Mouse (Mus musculus) splenic B cell, adult 2 months (primary cell): Measurements from ENCODE around the gene Bend6.

Source experiments
- DNase-seq: peaks from one replicate; pipeline ENCODE4 v3.0.0-alpha.2; 2011; ENCODE audit warnings: low read depth, low spot score
- H3K27me3 ChIP-seq: 2 replicates; pipeline ENCODE4 v1.6.1; 2012; ENCODE audit warnings: mild to moderate bottlenecking, low read length, moderate library complexity, mixed read lengths; ENCODE audit not compliant: control insufficient read depth, poor library complexity, insufficient read depth, severe bottlenecking
- H3K36me3 ChIP-seq: 2 replicates; pipeline ENCODE4 v1.6.1; 2012; ENCODE audit warnings: mild to moderate bottlenecking, low read length, moderate library complexity, mixed read lengths; ENCODE audit not compliant: control insufficient read depth, poor library complexity, insufficient read depth, severe bottlenecking

Bend6 gene

DNA sequence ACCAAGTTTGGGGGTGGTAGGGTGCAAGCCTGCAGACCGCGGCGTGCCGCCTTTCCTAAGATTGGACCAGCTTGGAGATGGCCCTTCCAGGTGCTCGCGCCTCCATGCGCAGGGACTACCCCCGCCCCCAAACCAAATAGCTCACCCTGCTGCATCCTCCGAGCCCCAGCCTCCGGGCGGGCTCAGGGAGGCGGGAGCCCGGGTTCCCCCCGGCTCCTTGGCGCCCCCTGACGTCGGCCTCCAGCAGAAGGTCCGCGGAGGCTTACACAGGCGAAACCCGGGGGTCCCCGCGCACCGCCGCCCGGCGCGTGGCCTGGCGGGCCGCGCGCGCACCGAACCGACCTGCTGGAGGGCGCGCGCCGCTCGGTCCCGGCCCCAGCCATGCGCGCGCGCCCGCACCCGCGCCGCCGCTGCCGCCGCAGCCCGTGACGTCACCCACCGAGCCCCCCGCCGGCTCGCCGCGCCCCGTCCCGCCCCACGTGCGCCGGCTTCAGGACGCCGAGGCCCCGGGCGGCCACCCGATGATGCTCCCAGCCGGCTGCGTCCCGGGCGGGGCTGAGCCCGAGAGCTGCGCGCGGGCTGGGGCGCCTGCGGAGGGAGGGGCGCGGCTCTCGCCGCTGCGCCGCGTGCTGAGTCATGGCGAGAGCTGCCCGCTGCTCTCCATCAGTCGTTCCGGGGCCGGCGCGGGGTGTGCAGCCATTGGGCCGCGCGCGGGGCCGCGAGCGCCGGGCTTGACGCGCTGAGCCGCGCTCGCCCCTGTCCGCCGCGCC is at the start of gene Bend6:
Gene Bend6 (minus strand): TSS at position 396 of the 770 bp plus-strand sequence.
- H3K36me3 ChIP-seq, result no peaks in the 10 kb centered on the region
- DNase-seq, result peak; percentile 11

DNA sequence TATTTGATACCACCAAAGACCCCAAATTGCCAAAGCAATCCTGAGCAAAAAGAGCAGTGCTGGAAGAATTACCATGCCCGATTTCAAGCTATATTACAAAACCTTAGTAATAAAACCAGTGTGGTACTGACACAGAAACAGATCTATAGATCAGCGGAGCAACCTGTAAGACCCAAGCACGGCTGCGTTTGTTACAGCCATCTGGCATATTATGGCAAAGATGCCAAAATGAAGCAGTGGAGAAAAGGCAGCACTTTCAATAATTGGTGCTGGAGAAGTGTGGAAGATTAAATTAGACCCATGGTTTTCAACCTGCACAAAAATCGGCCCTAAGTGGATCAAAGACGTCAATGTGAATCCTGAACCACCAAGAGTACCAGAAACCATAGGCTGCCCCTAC is 48.0 kb upstream of the Bend6 start:
- H3K27me3 ChIP-seq, result no peaks in the 10 kb centered on the region; the same call in 1 of the 2 replicates
- DNase-seq, result no peak
- H3K36me3 ChIP-seq, result no peaks in the 10 kb centered on the region

More for the DNA sequence above, at the start of gene Bend6:
- no peaks in the 10 kb centered on the region; the same call in 1 of the 2 replicates for H3K27me3 ChIP-seq

DNA sequence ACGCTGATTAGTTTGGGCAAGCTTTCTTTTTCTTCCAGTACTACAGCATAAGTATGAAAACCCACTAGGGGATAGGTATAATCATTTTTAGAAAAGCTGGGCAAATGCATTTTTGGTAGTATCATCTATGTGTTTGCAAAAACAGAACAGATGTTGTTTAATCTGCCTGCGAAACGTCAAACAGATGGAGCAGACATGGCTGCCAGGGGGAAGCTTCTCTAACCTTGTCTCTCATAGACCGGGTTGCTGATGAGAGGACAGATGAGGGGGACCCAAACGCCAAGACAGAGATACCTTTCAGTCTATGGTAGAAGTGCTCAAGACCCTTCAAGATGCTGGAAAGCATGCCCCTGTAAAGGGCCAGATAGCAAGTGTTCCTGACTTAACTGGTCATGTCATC is 40.9 kb upstream of the Bend6 start:
- DNase-seq, result no peak
- Histone ChIP-seq H3K36me3 (no peaks in the 10 kb centered on the region), H3K27me3 (no peaks in the 10 kb centered on the region)

DNA sequence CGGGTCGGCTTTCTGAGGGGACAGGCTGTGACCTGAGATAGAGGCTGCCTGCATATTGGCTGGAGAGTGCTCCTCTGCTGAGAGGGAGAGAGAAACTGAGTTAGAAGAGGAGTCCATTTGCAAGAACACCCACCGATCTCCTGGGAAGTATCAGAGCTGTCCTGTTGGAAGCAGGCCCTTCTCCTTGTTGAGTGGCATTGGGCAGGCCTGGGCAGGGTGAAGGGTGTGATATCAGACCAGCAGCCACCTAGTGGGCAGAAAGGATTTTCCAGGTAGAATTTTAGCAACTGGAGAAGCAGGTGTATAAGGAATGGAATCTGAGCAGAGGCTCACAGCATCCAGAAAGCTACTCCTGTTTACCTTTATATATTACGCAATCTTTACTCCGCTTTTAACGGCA is 40.2 kb upstream of the Bend6 start:
- Histone ChIP-seq H3K36me3 (no peaks in the 10 kb centered on the region), H3K27me3 (no peaks in the 10 kb centered on the region)
- no peak for DNase-seq

DNA sequence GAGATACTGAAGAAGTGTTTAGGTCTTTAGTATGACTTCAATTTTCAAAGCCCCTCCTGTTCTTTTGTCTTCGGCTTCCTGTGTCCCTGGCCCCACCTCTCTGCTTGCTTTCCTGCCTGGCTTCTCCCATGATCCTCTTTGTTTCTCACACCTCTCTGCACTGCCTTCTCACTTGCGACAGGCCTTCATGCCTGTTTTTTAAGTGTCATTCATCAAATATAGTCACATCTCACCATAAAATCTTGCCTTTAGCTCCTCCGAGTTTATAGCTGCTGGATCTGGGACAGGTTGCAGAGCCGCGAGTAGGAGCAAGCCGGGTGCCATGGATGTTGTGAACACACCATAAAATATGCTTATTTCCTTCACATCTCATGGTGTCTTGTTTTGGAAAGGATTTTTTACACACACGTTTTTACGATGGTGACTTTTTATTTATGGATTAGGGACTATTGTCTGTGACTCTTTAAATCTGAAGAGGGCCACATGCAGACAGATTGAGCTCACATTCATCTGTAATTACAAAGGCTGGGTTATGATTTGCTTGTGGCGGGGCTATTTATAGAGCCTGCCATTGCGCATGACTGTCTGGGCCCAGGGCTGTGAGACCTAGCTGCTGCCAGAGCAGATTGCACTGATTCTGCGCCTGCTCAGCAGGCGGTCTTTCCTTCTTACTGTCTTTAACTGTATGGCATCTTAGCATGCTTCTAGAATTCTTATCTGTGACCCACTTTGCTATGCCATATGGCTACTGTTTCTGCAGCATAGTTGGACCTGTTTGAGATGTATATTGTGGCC is 39.2 kb upstream of the Bend6 start:
- H3K27me3 ChIP-seq, result no peaks in the 10 kb centered on the region
- H3K36me3 ChIP-seq, result no peaks in the 10 kb centered on the region
- no peak for DNase-seq

DNA sequence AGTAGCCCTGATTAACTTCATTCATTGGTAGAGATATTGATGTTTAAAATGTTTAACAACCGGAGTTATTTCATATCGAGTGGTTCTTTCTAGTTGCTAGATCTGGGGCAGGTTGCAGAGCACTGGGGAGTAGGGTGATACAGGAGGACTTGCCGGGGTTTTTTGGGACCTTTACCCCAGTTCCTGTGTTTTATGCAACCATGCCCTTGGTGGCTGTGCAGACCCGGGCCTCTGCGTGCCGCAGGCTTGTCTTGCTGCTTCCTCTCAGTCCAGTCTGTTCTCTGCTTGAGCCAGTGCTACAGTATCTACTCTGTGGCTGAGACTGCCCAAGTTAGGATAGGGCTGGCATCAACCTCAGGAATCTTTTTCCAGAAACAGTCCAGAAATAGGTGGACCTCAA is 38.1 kb upstream of the Bend6 start:
- H3K36me3 ChIP-seq, result no peaks in the 10 kb centered on the region
- no peak for DNase-seq

DNA sequence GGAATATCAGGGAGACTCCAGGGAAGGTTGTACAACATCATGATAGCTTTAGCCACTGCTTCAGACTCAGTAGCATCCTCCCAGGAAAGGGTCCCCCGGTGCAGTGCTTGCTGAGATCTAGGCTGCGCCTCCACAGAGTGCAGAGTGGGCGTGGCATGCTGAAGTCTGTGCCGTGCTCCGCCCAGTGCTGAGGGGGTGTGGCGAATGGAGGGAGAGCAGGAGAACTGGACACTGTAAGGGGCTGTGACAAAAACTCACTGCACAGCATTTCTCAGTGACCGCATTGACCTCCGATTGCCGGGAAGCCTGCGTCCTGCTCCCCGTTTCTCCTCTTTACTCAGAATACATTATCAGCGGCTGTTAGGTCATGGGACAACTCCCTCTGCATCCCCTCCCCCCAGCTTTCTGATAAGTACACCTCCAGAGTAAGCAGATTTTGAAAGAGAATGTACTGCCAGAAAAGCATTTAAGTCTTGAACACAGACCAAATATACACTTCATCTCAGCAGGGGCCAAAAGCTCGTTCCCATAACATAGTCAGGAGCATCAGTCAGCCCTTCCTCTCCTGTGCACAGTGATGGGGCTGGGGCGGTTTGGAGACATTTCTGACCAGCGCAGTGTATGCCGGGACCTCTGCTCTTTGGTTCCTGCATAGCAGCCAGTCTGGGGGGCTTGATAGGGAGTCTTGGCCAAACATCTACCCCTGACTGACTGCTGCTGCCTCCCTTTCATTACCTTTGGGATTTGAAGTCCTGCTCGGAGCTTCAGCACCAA is 37.5 kb upstream of the Bend6 start:
- Histone ChIP-seq H3K36me3 (no peaks in the 10 kb centered on the region), H3K27me3 (no peaks in the 10 kb centered on the region)
- no peak for DNase-seq

More for the DNA sequence above, 38.1 kb upstream of the Bend6 start:
- no peaks in the 10 kb centered on the region for H3K27me3 ChIP-seq

DNA sequence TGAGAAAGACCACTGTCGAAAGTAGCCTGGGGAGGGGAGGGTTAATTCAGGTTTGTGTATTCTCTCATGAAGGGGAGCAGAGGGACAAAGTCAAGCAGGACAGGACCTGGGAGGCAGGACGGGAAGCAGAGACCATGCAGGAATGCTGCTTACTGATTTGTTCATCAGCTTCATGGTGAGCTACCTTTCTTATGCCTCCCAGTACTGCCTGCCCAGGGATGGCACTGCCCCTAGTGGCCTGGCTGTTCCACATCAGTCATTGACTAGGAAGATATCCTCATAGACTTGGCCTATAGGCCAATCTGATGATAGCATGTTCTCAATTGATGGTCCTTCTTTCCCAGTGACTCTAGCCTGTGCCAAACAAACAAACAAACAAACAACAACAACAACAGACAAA is 36.3 kb upstream of the Bend6 start:
- Histone ChIP-seq H3K27me3 (no peaks in the 10 kb centered on the region), H3K36me3 (no peaks in the 10 kb centered on the region)
- DNase-seq, result no peak

DNA sequence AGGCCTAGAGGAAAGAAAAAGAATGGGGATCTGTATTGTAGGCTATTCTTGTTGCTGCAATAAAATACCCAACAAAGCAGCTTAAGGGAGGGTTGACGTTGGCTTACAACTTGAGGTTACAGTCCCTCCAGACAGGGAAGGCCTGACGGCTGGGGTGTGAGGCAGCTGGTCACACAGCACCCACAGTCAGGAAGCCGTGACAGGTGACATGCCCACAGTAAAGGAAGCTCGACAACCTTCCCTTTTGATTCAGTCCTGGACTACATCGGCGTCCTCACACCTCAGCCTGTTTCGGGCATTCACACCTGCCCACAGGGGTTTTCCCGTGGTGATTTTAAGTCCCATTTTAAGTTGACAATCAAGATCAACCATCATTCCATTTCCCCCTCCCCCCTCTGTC is 35.0 kb upstream of the Bend6 start:
- no peaks in the 10 kb centered on the region for H3K36me3 ChIP-seq
- no peaks in the 10 kb centered on the region for H3K27me3 ChIP-seq
- DNase-seq, result no peak

DNA sequence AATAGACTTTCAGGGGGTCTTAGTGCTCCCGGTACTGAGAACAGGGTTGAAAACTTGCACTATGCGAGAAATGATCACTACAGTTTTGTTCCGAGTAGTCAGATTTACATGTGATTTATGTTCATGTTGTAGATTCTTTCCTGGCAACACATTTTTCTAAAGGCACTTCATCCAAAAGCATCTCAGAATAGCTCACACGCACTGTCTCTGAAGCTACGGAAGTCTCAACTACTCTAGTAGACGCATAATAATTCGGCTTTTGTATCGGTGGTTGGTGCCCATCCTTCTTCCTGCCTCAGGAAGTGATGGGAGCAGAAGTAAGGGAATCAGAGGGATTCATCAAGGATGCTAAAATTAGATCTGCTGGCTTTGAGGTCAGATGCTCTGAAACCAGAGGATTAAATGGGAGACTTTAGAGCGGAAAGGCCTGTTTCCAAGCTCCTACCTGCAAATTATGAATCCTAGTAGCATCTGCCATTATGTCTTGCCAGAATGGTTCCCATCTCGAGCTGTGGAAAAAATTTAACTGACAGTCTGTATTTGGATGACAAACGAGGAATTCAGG is 32.8 kb upstream of the Bend6 start:
- no peak for DNase-seq
- Histone ChIP-seq H3K36me3 (no peaks in the 10 kb centered on the region), H3K27me3 (no peaks in the 10 kb centered on the region)

DNA sequence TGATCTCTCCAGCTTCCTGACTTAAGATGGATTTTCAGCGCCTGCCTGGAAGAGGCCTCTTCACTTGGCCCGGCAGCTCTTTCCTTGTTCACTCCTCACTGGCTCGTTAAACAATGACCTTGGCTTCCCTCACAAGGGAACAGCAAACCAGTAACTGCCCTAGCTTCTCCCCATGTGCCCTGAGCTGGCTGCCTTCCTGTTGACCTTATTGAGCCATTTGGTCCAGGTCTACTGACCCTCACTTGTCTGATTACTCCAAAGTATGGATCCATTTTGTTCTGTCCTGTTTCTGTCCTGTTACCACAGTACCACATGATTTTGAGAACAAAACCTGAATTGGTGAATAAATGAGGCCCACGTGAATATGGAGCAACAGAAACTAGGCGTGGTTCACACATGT is 32.2 kb upstream of the Bend6 start:
- Histone ChIP-seq H3K27me3 (no peaks in the 10 kb centered on the region), H3K36me3 (no peaks in the 10 kb centered on the region)
- no peak for DNase-seq

DNA sequence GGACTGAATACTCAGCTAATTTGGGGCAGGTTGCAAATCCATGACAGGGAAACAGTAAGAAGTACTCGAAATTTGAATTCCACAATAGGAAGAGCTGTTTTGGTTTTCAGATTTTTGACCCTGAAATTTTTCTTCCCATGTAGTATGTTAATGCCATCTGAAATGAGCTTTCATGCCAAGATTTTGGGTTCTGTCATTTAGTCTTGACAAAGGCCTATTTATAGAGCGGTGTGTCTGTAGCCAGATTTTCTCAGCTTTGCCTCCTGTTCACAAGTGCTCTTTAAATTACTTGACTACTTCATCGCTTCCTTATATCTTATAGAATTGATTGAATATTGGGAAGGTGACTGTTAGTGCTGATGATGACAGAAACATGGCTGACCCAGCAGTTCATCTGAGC is 28.3 kb upstream of the Bend6 start:
- DNase-seq, result no peak
- Histone ChIP-seq H3K27me3 (no peaks in the 10 kb centered on the region), H3K36me3 (no peaks in the 10 kb centered on the region)

DNA sequence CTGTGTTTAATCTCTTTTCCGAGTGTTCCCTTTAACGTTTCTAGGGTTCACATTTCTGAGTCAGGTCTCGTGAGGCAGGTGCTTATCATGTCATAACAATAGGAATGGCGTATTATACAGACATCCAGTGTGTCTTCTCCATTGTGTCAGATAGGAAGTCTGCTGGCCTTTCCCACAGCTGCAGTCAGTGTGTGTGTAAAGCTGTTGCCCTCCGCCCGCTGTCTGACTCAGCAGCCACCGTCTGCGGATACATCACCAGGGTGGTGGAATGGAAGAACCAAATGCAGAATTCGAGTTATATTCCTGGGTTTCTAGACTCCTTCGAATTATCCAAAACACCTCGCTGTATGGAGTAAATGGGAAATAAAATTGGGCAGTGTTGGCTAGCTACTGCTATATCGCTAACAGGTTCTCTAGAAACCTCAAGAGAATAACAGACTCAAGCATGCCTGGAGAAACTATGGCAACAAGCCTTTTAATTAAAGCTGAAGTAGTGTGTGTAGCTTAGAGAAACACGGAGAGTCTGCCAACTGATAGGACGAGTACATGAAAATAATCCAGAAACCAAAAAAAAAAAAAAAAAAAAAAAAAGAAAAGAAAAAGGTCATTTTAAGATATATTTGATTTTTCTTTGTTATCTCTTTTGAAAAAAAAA is 25.4 kb upstream of the Bend6 start:
- no peaks in the 10 kb centered on the region for H3K36me3 ChIP-seq
- DNase-seq, result no peak
- no peaks in the 10 kb centered on the region for H3K27me3 ChIP-seq

DNA sequence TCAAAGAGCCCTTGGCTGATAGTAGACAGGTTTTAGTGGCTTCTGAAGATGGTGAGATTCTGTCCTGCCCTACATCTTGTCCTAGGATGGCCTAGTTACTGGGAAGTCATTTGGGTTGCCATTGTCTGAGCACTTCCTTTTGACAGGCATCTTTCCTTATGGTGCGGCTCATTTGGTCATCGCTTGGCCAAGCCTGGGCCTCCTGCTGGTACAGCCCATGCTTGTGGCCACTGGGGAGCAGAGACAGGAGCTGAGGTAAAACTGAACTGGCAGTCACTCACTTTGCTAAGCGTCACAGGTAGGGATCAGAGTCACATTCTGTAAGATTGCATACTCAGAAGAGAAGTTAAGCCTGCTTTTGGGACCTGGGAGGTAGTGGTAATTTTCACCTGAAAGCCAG is 24.6 kb upstream of the Bend6 start:
- no peak for DNase-seq
- H3K27me3 ChIP-seq, result no peaks in the 10 kb centered on the region
- no peaks in the 10 kb centered on the region for H3K36me3 ChIP-seq
